Mouse (Mus musculus): ENCODE results near the gene Gm10762. TPM values are rescaled to one million over a fixed set of nuclear protein-coding genes. Genes with fewer than 3 reads are reported as not detected.

Gene Gm10762
- polyA plus RNA-seq, 2 experiments, result 15.6 to 20.4 TPM

DNA sequence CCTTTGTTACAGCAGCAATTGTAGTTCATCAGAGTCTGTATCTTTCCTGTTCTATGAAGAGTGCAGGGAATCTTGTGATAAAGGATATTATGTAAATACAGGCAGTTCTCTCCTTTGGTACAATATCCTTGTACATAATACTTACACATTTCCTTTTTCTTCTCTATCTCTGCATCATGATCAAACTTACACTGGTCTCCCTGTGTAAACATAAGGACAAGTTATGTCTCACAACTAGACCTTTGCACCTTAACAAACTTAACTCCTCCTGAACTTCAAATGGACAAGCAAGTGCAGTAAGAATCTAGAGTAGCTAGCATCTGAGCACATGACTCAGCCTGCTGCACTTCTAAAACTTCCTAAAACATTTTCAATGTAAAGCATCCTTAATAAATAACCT lies 36.8 kb downstream of the Gm10762 start:
- no peak overlapping the region for H3K27ac ChIP-seq (replicated peaks; ENCODE audit: low read depth, low read length)
- ATAC-seq (ENCODE audit: low FRiP score, low read depth), result no peak
- no peak for TF ChIP-seq POLR2A (IDR thresholded peaks at IDR 0.05; ENCODE audit: borderline replicate concordance, extremely low read depth, insufficient read depth, insufficient read length)

DNA sequence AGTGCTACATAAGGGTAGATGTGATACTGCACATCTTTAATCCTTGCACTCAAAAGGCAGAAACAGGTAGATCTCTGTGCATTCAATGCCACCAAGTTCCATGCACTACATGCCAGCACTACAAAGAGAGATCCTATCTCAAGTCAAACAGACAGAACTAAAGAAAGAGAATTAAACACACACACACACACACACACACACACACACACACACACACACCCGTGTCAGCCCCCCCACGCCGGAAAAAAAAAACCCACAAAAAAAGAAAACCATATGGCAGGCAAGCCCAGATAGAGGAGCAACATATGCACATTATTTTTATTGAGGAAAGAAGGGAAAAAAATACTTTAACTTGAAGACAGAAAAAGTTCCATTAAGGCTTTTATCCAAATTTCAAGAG lies 39.1 kb downstream of the Gm10762 start:
- Histone ChIP-seq H3K9me3 (ENCODE audit: control insufficient read depth, low read length) (no peaks in the 10 kb centered on the region), H3K4me1 (ENCODE audit: control insufficient read depth, insufficient read depth, low read length) (no peaks in the 10 kb centered on the region), H3K27ac (replicated peaks; ENCODE audit: low read depth, low read length) (no peak overlapping the region), H3K9ac (ENCODE audit: low read depth, low read length, severe bottlenecking) (no peak overlapping the region), H3K4me2 (replicated peaks; ENCODE audit: low read depth, low read length, severe bottlenecking) (no peak overlapping the region), H3K4me3 (replicated peaks; ENCODE audit: low read length) (no peak overlapping the region), H3K36me3 (ENCODE audit: control insufficient read depth, insufficient read depth, low read length) (peaks cover 36% of the 10 kb centered on the region), H3K27me3 (ENCODE audit: control insufficient read depth, insufficient read depth, low read length) (no peaks in the 10 kb centered on the region)
- no peak for TF ChIP-seq POLR2A (IDR thresholded peaks at IDR 0.05; ENCODE audit: borderline replicate concordance, extremely low read depth, insufficient read depth, insufficient read length)
- ATAC-seq (ENCODE audit: low FRiP score, low read depth), result no peak
- 81% methylated on average over 3 of the region's 3 CpGs for WGBS
- DNase-seq (ENCODE audit: low spot score), result no peak

More for the DNA sequence above, 36.8 kb downstream of the Gm10762 start:
- Histone ChIP-seq H3K27me3 (ENCODE audit: control insufficient read depth, insufficient read depth, low read length) (no peaks in the 10 kb centered on the region), H3K9me3 (ENCODE audit: control insufficient read depth, low read length) (no peaks in the 10 kb centered on the region), H3K4me2 (replicated peaks; ENCODE audit: low read depth, low read length, severe bottlenecking) (no peak overlapping the region), H3K4me3 (replicated peaks; ENCODE audit: low read length) (no peak overlapping the region), H3K36me3 (ENCODE audit: control insufficient read depth, insufficient read depth, low read length) (peaks cover 39% of the 10 kb centered on the region), H3K4me1 (ENCODE audit: control insufficient read depth, insufficient read depth, low read length) (no peaks in the 10 kb centered on the region), H3K9ac (ENCODE audit: low read depth, low read length, severe bottlenecking) (no peak overlapping the region)
- DNase-seq (ENCODE audit: low spot score), result no peak

DNA sequence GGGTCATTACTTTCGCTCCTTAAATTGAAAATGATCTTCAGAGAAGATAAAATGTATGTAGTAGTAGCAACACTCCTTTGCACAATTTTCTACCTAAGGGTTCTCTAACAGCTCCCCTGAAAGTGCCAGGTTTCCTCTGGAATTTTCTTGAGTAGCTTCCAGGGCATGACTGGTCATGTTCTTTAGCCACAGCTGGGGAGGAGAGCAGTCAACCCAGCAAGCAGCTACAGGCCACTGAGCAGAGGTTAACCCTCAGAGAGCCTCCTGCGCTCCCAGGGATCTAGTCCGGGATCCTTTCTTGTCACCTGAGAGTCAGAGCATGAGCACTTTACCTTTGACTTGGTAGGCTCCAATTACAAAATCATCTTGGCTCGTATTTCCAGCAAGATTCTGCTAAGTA lies 42.7 kb downstream of the Gm10762 start:
- Histone ChIP-seq H3K36me3 (ENCODE audit: control insufficient read depth, insufficient read depth, low read length) (peaks cover 13% of the 10 kb centered on the region), H3K9ac (ENCODE audit: low read depth, low read length, severe bottlenecking) (no peak overlapping the region), H3K27me3 (ENCODE audit: control insufficient read depth, insufficient read depth, low read length) (no peaks in the 10 kb centered on the region), H3K4me2 (replicated peaks; ENCODE audit: low read depth, low read length, severe bottlenecking) (no peak overlapping the region), H3K4me3 (replicated peaks; ENCODE audit: low read length) (no peak overlapping the region), H3K27ac (replicated peaks; ENCODE audit: low read depth, low read length) (no peak overlapping the region), H3K9me3 (ENCODE audit: control insufficient read depth, low read length) (no peaks in the 10 kb centered on the region), H3K4me1 (ENCODE audit: control insufficient read depth, insufficient read depth, low read length) (no peaks in the 10 kb centered on the region)
- no peak for TF ChIP-seq POLR2A (IDR thresholded peaks at IDR 0.05; ENCODE audit: borderline replicate concordance, extremely low read depth, insufficient read depth, insufficient read length)
- DNase-seq (ENCODE audit: low spot score) (no peak), ATAC-seq (ENCODE audit: low FRiP score, low read depth) (no peak)
- WGBS, result 84% methylated on average over 4 of the region's 4 CpGs

Small RNA genes within 50 kb of the gene (microRNA-seq; reads per million reads assigned to microRNA genes)
- not detected for gene Gm22859

Other genes starting within 250 kb of the Gm10762 start
- gene Tmem87b, start 149.6 kb downstream of the Gm10762 start, polyA plus RNA-seq (2012; rRNA removed), result 28.3 and 28.4 TPM in 2 replicates
- gene Tmem87b, start 149.6 kb downstream of the Gm10762 start, polyA plus RNA-seq (2014; fragmentation: Nextera tagmentation; extraction: Ambion mirVana), result 26.9 TPM in 2 replicates
- gene Fbln7, start 104.7 kb downstream of the Gm10762 start, polyA plus RNA-seq (2012; rRNA removed), result 15.0 and 18.7 TPM in 2 replicates
- gene Fbln7, start 104.7 kb downstream of the Gm10762 start, polyA plus RNA-seq (2014; fragmentation: Nextera tagmentation; extraction: Ambion mirVana), result 6.8 and 8.9 TPM in 2 replicates
- 3.5 and 7.1 TPM in 2 replicates for gene Zc3h8, start 23.6 kb downstream of the Gm10762 start, polyA plus RNA-seq (2012; rRNA removed)
- 6.2 and 7.5 TPM in 2 replicates for gene Zc3h8, start 23.6 kb downstream of the Gm10762 start, polyA plus RNA-seq (2014; fragmentation: Nextera tagmentation; extraction: Ambion mirVana)
- gene Zc3h6, start 323 bp downstream of the Gm10762 start, polyA plus RNA-seq (2012; rRNA removed), result 1.8 TPM in 2 replicates
- 2.3 and 2.8 TPM in 2 replicates for gene Zc3h6, start 323 bp downstream of the Gm10762 start, polyA plus RNA-seq (2014; fragmentation: Nextera tagmentation; extraction: Ambion mirVana)
- 0.22 and 0.23 TPM in 2 replicates for gene Vinac1, start 80.4 kb upstream of the Gm10762 start, polyA plus RNA-seq (2012; rRNA removed)
- gene Vinac1, start 80.4 kb upstream of the Gm10762 start, polyA plus RNA-seq (2014; fragmentation: Nextera tagmentation; extraction: Ambion mirVana), result 0.12 TPM in 1 of 2 replicates, not detected in the other
- 15.8 and 16.9 TPM in 2 replicates for gene Ttl, start 98.2 kb upstream of the Gm10762 start, polyA plus RNA-seq (2012; rRNA removed)
- gene Ttl, start 98.2 kb upstream of the Gm10762 start, polyA plus RNA-seq (2014; fragmentation: Nextera tagmentation; extraction: Ambion mirVana), result 20.2 and 20.4 TPM in 2 replicates
- gene Polr1b, start 133.3 kb upstream of the Gm10762 start, polyA plus RNA-seq (2012; rRNA removed), result 38.8 and 48.9 TPM in 2 replicates
- gene Polr1b, start 133.3 kb upstream of the Gm10762 start, polyA plus RNA-seq (2014; fragmentation: Nextera tagmentation; extraction: Ambion mirVana), result 11.5 and 12.2 TPM in 2 replicates
- 32.7 and 33.3 TPM in 2 replicates for gene Chchd5, start 162.0 kb upstream of the Gm10762 start, polyA plus RNA-seq (2012; rRNA removed)
- 32.3 and 34.8 TPM in 2 replicates for gene Chchd5, start 162.0 kb upstream of the Gm10762 start, polyA plus RNA-seq (2014; fragmentation: Nextera tagmentation; extraction: Ambion mirVana)
- 40.6 and 40.8 TPM in 2 replicates for gene Slc20a1, start 231.0 kb upstream of the Gm10762 start, polyA plus RNA-seq (2012; rRNA removed)
- gene Slc20a1, start 231.0 kb upstream of the Gm10762 start, polyA plus RNA-seq (2014; fragmentation: Nextera tagmentation; extraction: Ambion mirVana), result 28.7 and 32.1 TPM in 2 replicates